Mouse (Mus musculus) neutrophil, adult 5-6 weeks (primary cell): ENCODE measurements around the gene Rfx3. TPM values are rescaled to one million over a fixed set of nuclear protein-coding genes. Genes with fewer than 3 reads are reported as not detected.

ENCODE experiments used
- ATAC-seq: fragments of 151-379, 151-347 bp; 2 replicates; pipeline ENCODE4 v1.8.0; 2017; ENCODE audit warnings: mild to moderate bottlenecking, moderate TSS enrichment; ENCODE audit not compliant: insufficient number of reproducible peaks, poor library complexity, low FRiP score, severe bottlenecking; ENCODE audit errors: extremely low read depth
- total RNA-seq: library from RNA; stranded (forward); fragments of 200-1000 nt; gene quantifications from 2 replicates; pipeline ENCODE4 v1.2.3, GENCODE M21; 2017

Rfx3 gene
- 12.5 and 13.0 TPM in 2 replicates for total RNA-seq

- ATAC-seq = peak; percentile 64
Observed at GRCm38 (mm10) chr19:28010471-28011395, at the start of gene Rfx3. Rfx3 (minus strand) TSS chr19:28011166.

- ATAC-seq = no peak
Observed at GRCm38 (mm10) chr19:28052058-28052457, 41.1 kb upstream of the Rfx3 start.

- ATAC-seq = no peak
Observed at GRCm38 (mm10) chr19:28051571-28051970, 40.6 kb upstream of the Rfx3 start.

GRCm38 (mm10) chr19:28049280-28049679 lies 38.3 kb upstream of the Rfx3 start:
- ATAC-seq = no peak

GRCm38 (mm10) chr19:28046806-28047205 lies 35.8 kb upstream of the Rfx3 start:
- ATAC-seq = no peak

- ATAC-seq = no peak
Observed at GRCm38 (mm10) chr19:28044950-28045349, 34.0 kb upstream of the Rfx3 start.

GRCm38 (mm10) chr19:28011718-28012499 lies 943 bp upstream of the Rfx3 start:
- peak; percentile 20 for ATAC-seq

- peak; percentile 94 for ATAC-seq
Observed at GRCm38 (mm10) chr19:28011396-28011717, 391 bp upstream of the Rfx3 start.

GRCm38 (mm10) chr19:28009587-28010281 lies 1.2 kb downstream of the Rfx3 start:
- peak; percentile 17; the same call in 1 of the 2 replicates for ATAC-seq

- ATAC-seq = no peak
Observed at GRCm38 (mm10) chr19:28004190-28004589, 6.8 kb downstream of the Rfx3 start.

- ATAC-seq = no peak
Observed at GRCm38 (mm10) chr19:28003474-28003873, 7.5 kb downstream of the Rfx3 start.

- ATAC-seq = no peak
Observed at GRCm38 (mm10) chr19:28002708-28003107, 8.3 kb downstream of the Rfx3 start.

- no peak for ATAC-seq
Observed at GRCm38 (mm10) chr19:27992800-27993199, 18.2 kb downstream of the Rfx3 start.

- no peak for ATAC-seq
Observed at GRCm38 (mm10) chr19:27988746-27989145, 22.2 kb downstream of the Rfx3 start.

GRCm38 (mm10) chr19:27967590-27967989 lies 43.4 kb downstream of the Rfx3 start:
- ATAC-seq = no peak

GRCm38 (mm10) chr19:27961271-27961670 lies 49.7 kb downstream of the Rfx3 start:
- ATAC-seq = no peak

- ATAC-seq = no peak
Observed at GRCm38 (mm10) chr19:27935453-27935852, 75.5 kb downstream of the Rfx3 start.

- ATAC-seq = no peak
Observed at GRCm38 (mm10) chr19:27931136-27931535, 79.8 kb downstream of the Rfx3 start.

GRCm38 (mm10) chr19:27926378-27926777 lies 84.6 kb downstream of the Rfx3 start:
- ATAC-seq = no peak
